Mouse (Mus musculus) cerebral cortex, adult 2 months (tissue): Measurements from ENCODE around the gene Tpt1.

Source experiments
- WGBS: fragments of 180-500 bp; shearing (Covaris S2); methylation state at CpG from one replicate; pipeline ENCODE4 v1.1.7; 2018; 5-methylcytosine and 5-hydroxymethylcytosine counted together

The Tpt1 gene

GRCm38 (mm10) chr14:75844867-75845697 lies at the start of gene Tpt1:
TSS of gene Tpt1 (plus strand) at chr14:75845093.
- under 1% methylated on average over 99 of the region's 108 CpGs for whole genome bisulfite sequencing

- WGBS = 67% methylated on average over 4 of the region's 4 CpGs
These were observed 49.0 kb upstream of the Tpt1 start for GRCm38 (mm10) chr14:75795918-75796317.

- WGBS = 68% methylated on average over 5 of the region's 5 CpGs
These were observed 47.0 kb upstream of the Tpt1 start for GRCm38 (mm10) chr14:75797769-75798386.

- WGBS = 64% methylated on average over 8 of the region's 8 CpGs
These were observed 37.1 kb upstream of the Tpt1 start for GRCm38 (mm10) chr14:75807800-75808199.

GRCm38 (mm10) chr14:75809931-75810330 lies 35.0 kb upstream of the Tpt1 start:
- 77% methylated on average over 6 of the region's 6 CpGs for WGBS

- WGBS = 90% methylated on average over 2 of the region's 2 CpGs
These were observed 26.4 kb upstream of the Tpt1 start for GRCm38 (mm10) chr14:75818528-75818927.

GRCm38 (mm10) chr14:75819341-75819740 lies 25.6 kb upstream of the Tpt1 start:
- 90% methylated on average over 2 of the region's 2 CpGs for WGBS

- 82% methylated on average over 5 of the region's 5 CpGs for WGBS
These were observed 24.9 kb upstream of the Tpt1 start for GRCm38 (mm10) chr14:75820007-75820406.

- WGBS = 56% methylated on average over 3 of the region's 3 CpGs
These were observed 18.0 kb upstream of the Tpt1 start for GRCm38 (mm10) chr14:75826851-75827410.

- 64% methylated on average over 11 of the region's 11 CpGs for WGBS
These were observed 16.7 kb upstream of the Tpt1 start for GRCm38 (mm10) chr14:75828221-75828620.

GRCm38 (mm10) chr14:75828866-75829806 lies 15.8 kb upstream of the Tpt1 start:
- 5% methylated on average over 32 of the region's 32 CpGs for WGBS

GRCm38 (mm10) chr14:75829817-75830216 lies 15.1 kb upstream of the Tpt1 start:
- WGBS = 59% methylated on average over 14 of the region's 14 CpGs

- WGBS = 86% methylated on average over 2 of the region's 2 CpGs
These were observed 12.9 kb upstream of the Tpt1 start for GRCm38 (mm10) chr14:75832031-75832430.

GRCm38 (mm10) chr14:75832982-75833381 lies 11.9 kb upstream of the Tpt1 start:
- 18% methylated on average over 4 of the region's 4 CpGs for WGBS

GRCm38 (mm10) chr14:75833546-75834250 lies 11.2 kb upstream of the Tpt1 start:
- 13% methylated on average over 12 of the region's 12 CpGs for WGBS

- 5% methylated on average over 10 of the region's 10 CpGs for WGBS
These were observed 10.6 kb upstream of the Tpt1 start for GRCm38 (mm10) chr14:75834251-75834738.

- 5% methylated on average over 16 of the region's 16 CpGs for WGBS
These were observed 10.0 kb upstream of the Tpt1 start for GRCm38 (mm10) chr14:75834739-75835381.

GRCm38 (mm10) chr14:75836579-75836978 lies 8.3 kb upstream of the Tpt1 start:
- 90% methylated on average over 3 of the region's 3 CpGs for WGBS

GRCm38 (mm10) chr14:75837048-75837916 lies 7.6 kb upstream of the Tpt1 start:
- WGBS = 57% methylated on average over 10 of the region's 10 CpGs
